Mouse (Mus musculus) ES-Bruce4 (cell line): ENCODE measurements around the gene Uqcr11.

Source experiments
- CTCF ChIP-seq: IDR thresholded peaks from one replicate; pipeline ENCODE4 v1.8.1; 2011; ENCODE audit warnings: low read depth, low read length
- POLR2A ChIP-seq: IDR thresholded peaks from one replicate; pipeline ENCODE4 v1.8.1; 2011; ENCODE audit warnings: low read length; ENCODE audit not compliant: insufficient read depth

DNA sequence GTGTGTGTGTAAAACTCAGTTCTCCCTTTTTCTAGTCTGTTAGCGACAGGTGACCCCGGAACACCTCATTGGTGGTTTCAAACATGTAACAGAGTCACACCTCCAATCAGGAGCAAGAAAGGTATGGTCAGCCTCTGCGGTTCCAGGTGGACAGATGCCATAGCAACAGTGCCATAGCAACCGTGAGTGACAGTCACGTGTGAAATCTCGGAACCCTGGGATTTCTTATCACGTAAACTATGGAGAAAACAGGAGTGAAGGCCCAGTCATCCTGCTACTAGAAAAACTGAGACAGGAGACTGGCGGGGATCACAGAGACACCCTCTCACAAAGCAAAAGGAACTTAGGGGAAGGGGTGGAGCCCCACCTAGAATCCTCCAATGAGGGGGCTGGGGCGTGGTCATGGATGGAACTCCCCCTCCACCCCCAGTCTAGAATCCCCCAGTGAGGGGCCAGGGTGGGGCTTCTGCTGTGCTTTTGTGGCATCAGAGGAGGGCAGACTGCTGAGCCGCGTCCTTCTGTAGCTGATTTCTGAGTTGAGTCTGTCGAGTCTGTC, 35.1 kb downstream of the Uqcr11 start:
- no peak for TF ChIP-seq POLR2A
- TF ChIP-seq CTCF: no peak
